Mouse (Mus musculus) ES-E14 (cell line): ENCODE measurements around the gene Sox5. TPM values are rescaled to one million over a fixed set of nuclear protein-coding genes. Genes with fewer than 3 reads are reported as not detected.

Source experiments
- DNase-seq: peaks from one replicate; pipeline ENCODE4 v3.0.0-alpha.2; 2013; ENCODE audit warnings: low read depth, low spot score
- H3K27ac ChIP-seq: 2 replicates; pipeline ENCODE4 v1.5.1; 2012; ENCODE audit warnings: low read depth, mild to moderate bottlenecking, low read length, moderate library complexity, mixed read lengths; ENCODE audit not compliant: poor library complexity, insufficient read depth, severe bottlenecking
- H3K36me3 ChIP-seq: 2 replicates; pipeline ENCODE4 v1.6.1; 2012; ENCODE audit warnings: mild to moderate bottlenecking, low read length, moderate library complexity, mixed read lengths; ENCODE audit not compliant: control insufficient read depth, poor library complexity, insufficient read depth, severe bottlenecking
- H3K4me1 ChIP-seq, 2 experiments: fragments of 150-350 bp in 1 of 2; sonication (generic) in 1 of 2; 2 replicates each; pipeline ENCODE4 v1.6.1; 2012; ENCODE audit warnings: low read length in 2 of 2, mild to moderate bottlenecking in 1 of 2, mixed read lengths in 1 of 2; ENCODE audit not compliant: control insufficient read depth in 2 of 2, insufficient read depth in 2 of 2, poor library complexity in 1 of 2
- H3K4me3 ChIP-seq, 2 experiments: fragments of 150-350 bp in 1 of 2; sonication (generic) in 1 of 2; 2 replicates each; pipeline ENCODE4 v1.5.1; 2012; ENCODE audit warnings: low read length in 2 of 2, low read depth in 1 of 2, mild to moderate bottlenecking in 1 of 2, mixed read lengths in 1 of 2; ENCODE audit not compliant: insufficient read depth in 1 of 2, poor library complexity in 1 of 2, severe bottlenecking in 1 of 2
- H3K9ac ChIP-seq: 2 replicates; pipeline ENCODE4 v1.6.1; 2012; ENCODE audit warnings: low read depth, mild to moderate bottlenecking, low read length, mixed read lengths; ENCODE audit not compliant: poor library complexity, insufficient read depth, severe bottlenecking
- H3K9me3 ChIP-seq: fragments of 150-350 bp; sonication (generic); 2 replicates; pipeline ENCODE4 v1.6.1; 2012; ENCODE audit warnings: low read depth, mild to moderate bottlenecking, low read length; ENCODE audit not compliant: control insufficient read depth, insufficient read depth
- CHD2 ChIP-seq: IDR thresholded peaks from 2 replicates; pipeline ENCODE4 v1.6.1; 2014; ENCODE audit warnings: mild to moderate bottlenecking, low read depth, low read length, inconsistent platforms
- HCFC1 ChIP-seq: IDR thresholded peaks from 2 replicates; pipeline ENCODE4 v1.6.1; 2012; ENCODE audit warnings: low read length, inconsistent platforms, borderline replicate concordance; ENCODE audit not compliant: insufficient read depth
- MAFK ChIP-seq: IDR thresholded peaks from 2 replicates; pipeline ENCODE4 v1.6.1; 2014; ENCODE audit warnings: mild to moderate bottlenecking, low read depth, low read length, inconsistent platforms; ENCODE audit not compliant: insufficient read depth
- ZC3H11A ChIP-seq: IDR thresholded peaks from 2 replicates; pipeline ENCODE4 v1.6.1; 2012; ENCODE audit warnings: low read depth, mild to moderate bottlenecking, inconsistent platforms, low read length, borderline replicate concordance
- ZNF384 ChIP-seq: IDR thresholded peaks from 2 replicates; pipeline ENCODE4 v1.6.1; 2012; ENCODE audit warnings: low read depth, low read length, inconsistent platforms
- in situ Hi-C, 2 experiments: fragments of 600-800 bp; cut with MboI; formaldehyde crosslinking; loops; one replicate each; pipeline ENCODE4 v1.15.1; 2025; ENCODE audit warnings: low sequenced_read_pairs in 2 of 2, inconsistent platforms in 1 of 2; ENCODE audit not compliant: unreplicated experiment in 2 of 2
- total RNA-seq: library from RNA; depleted of rRNA; stranded (reverse); fragments of 300-350 nt; gene quantifications from 2 replicates; pipeline ENCODE4 v1.2.3, GENCODE M21; 2012

The Sox5 gene
- total RNA-seq, 1 experiment: 0.36 TPM

GRCm38 (mm10) chr6:144338221-144338620 lies 443.6 kb downstream of the Sox5 start:
- H3K4me1 ChIP-seq: no peaks in the 10 kb centered on the region
- H3K36me3 ChIP-seq: no peaks in the 10 kb centered on the region
- H3K27ac ChIP-seq: no peak overlapping the region
- H3K9me3 ChIP-seq: no peaks in the 10 kb centered on the region
- no peak for DNase-seq
- H3K9ac ChIP-seq: no peak overlapping the region
- in situ Hi-C loops: no loop called here
- TF ChIP-seq ZC3H11A (no peak), CHD2 (no peak), MAFK (no peak), HCFC1 (no peak), ZNF384 (no peak)
- no peak overlapping the region for H3K4me3 ChIP-seq

GRCm38 (mm10) chr6:144337436-144337969 lies 444.3 kb downstream of the Sox5 start:
- 0 out of 4 replicates have a peak overlapping the region, but pooled peaks of 1 of the 2 experiments have one; percentile 38 for H3K4me3 ChIP-seq
- H3K4me1 ChIP-seq: no peaks in the 10 kb centered on the region
- no peaks in the 10 kb centered on the region for H3K9me3 ChIP-seq
- H3K9ac ChIP-seq: no peak overlapping the region
- no peak for TF ChIP-seq ZNF384
- TF ChIP-seq ZC3H11A: no peak
- in situ Hi-C loops: no loop called here
- no peak overlapping the region for H3K27ac ChIP-seq
- no peak for DNase-seq
- H3K36me3 ChIP-seq: no peaks in the 10 kb centered on the region

GRCm38 (mm10) chr6:144336789-144337188 lies 445.0 kb downstream of the Sox5 start:
- H3K9ac ChIP-seq: no peak overlapping the region
- H3K36me3 ChIP-seq: no peaks in the 10 kb centered on the region
- no peak for TF ChIP-seq CHD2
- TF ChIP-seq MAFK: no peak
- no peak for TF ChIP-seq ZNF384
- no peak for TF ChIP-seq ZC3H11A
- no peak for TF ChIP-seq HCFC1
- no peak overlapping the region for H3K27ac ChIP-seq
- H3K9me3 ChIP-seq: no peaks in the 10 kb centered on the region
- H3K4me3 ChIP-seq: no peak overlapping the region
- in situ Hi-C loops: no loop called here
- H3K4me1 ChIP-seq: no peaks in the 10 kb centered on the region
- no peak for DNase-seq

GRCm38 (mm10) chr6:144333146-144333545 lies 448.6 kb downstream of the Sox5 start:
- TF ChIP-seq MAFK (no peak), HCFC1 (no peak), ZNF384 (no peak), CHD2 (no peak), ZC3H11A (no peak)
- Histone ChIP-seq H3K4me3 (no peak overlapping the region), H3K27ac (no peak overlapping the region), H3K4me1 (no peaks in the 10 kb centered on the region), H3K9me3 (no peaks in the 10 kb centered on the region), H3K36me3 (no peaks in the 10 kb centered on the region), H3K9ac (no peak overlapping the region)
- DNase-seq: no peak
- in situ Hi-C loops: no loop called here

- Histone ChIP-seq H3K4me1 (no peaks in the 10 kb centered on the region; a peak in 1 of 4 replicates), H3K27ac (no peak overlapping the region), H3K4me3 (no peak overlapping the region), H3K36me3 (no peaks in the 10 kb centered on the region), H3K9ac (no peak overlapping the region), H3K9me3 (no peaks in the 10 kb centered on the region)
- TF ChIP-seq MAFK: no peak
- TF ChIP-seq HCFC1: no peak
- no peak for TF ChIP-seq ZC3H11A
- DNase-seq: no peak
- in situ Hi-C loops: no loop called here
Measured at GRCm38 (mm10) chr6:144332027-144332426, 449.8 kb downstream of the Sox5 start.
